Mouse (Mus musculus): ENCODE results near the gene Ebi3. TPM values are rescaled to one million over a fixed set of nuclear protein-coding genes. Genes with fewer than 3 reads are reported as not detected.

Ebi3 gene
- polyA plus RNA-seq, 1 experiment, result 24.5 TPM

- DNase-seq, result no peak
- Histone ChIP-seq H3K27ac (ENCODE audit: control insufficient read depth, insufficient read depth, low read length) (no peak overlapping the region), H3K27me3 (ENCODE audit: control insufficient read depth, insufficient read depth, low read length) (no peaks in the 10 kb centered on the region), H3K36me3 (ENCODE audit: control insufficient read depth, insufficient read depth, low read length) (no peaks in the 10 kb centered on the region), H3K4me3 (ENCODE audit: control insufficient read depth, insufficient read depth, low read length) (no peak overlapping the region), H3K4me1 (replicated peaks; ENCODE audit: control insufficient read depth, insufficient read depth, low read length) (peaks cover 10% of the 10 kb centered on the region)
- TF ChIP-seq POLR2A (IDR thresholded peaks at IDR 0.05; ENCODE audit: control insufficient read depth, extremely low read depth, insufficient read depth, low read length, poor library complexity), result no peak
- TF ChIP-seq CTCF (IDR thresholded peaks at IDR 0.05; ENCODE audit: borderline replicate concordance, control insufficient read depth, extremely low read depth, insufficient read depth, low read length, poor library complexity), result no peak
- 85% methylated on average over 13 of the region's 13 CpGs for WGBS
Observed at GRCm38 (mm10) chr17:55957726-55958583, 5.5 kb downstream of the Ebi3 start.

GRCm38 (mm10) chr17:55958584-55958886, 6.1 kb downstream of the Ebi3 start:
- DNase-seq, result no peak
- Histone ChIP-seq H3K27me3 (ENCODE audit: control insufficient read depth, insufficient read depth, low read length) (no peaks in the 10 kb centered on the region), H3K27ac (ENCODE audit: control insufficient read depth, insufficient read depth, low read length) (no peak overlapping the region), H3K4me1 (replicated peaks; ENCODE audit: control insufficient read depth, insufficient read depth, low read length) (peaks cover 10% of the 10 kb centered on the region), H3K4me3 (ENCODE audit: control insufficient read depth, insufficient read depth, low read length) (no peak overlapping the region), H3K36me3 (ENCODE audit: control insufficient read depth, insufficient read depth, low read length) (no peaks in the 10 kb centered on the region)
- 44% methylated on average over 2 of the region's 2 CpGs for WGBS
- TF ChIP-seq POLR2A (IDR thresholded peaks at IDR 0.05; ENCODE audit: control insufficient read depth, extremely low read depth, insufficient read depth, low read length, poor library complexity), result no peak
- TF ChIP-seq CTCF (IDR thresholded peaks at IDR 0.05; ENCODE audit: borderline replicate concordance, control insufficient read depth, extremely low read depth, insufficient read depth, low read length, poor library complexity), result no peak

GRCm38 (mm10) chr17:55958918-55959728, 6.7 kb downstream of the Ebi3 start, which contains the start of gene Yju2:
Gene Yju2, plus strand, starts transcription at chr17:55959099.
- DNase-seq, result peak; percentile 90
- Histone ChIP-seq H3K4me1 (replicated peaks; ENCODE audit: control insufficient read depth, insufficient read depth, low read length) (peaks cover 10% of the 10 kb centered on the region), H3K27me3 (ENCODE audit: control insufficient read depth, insufficient read depth, low read length) (no peaks in the 10 kb centered on the region), H3K36me3 (ENCODE audit: control insufficient read depth, insufficient read depth, low read length) (no peaks in the 10 kb centered on the region; the same call in 1 of the 2 replicates), H3K27ac (ENCODE audit: control insufficient read depth, insufficient read depth, low read length) (peak within 1 kb of the TSS; percentile 92), H3K4me3 (ENCODE audit: control insufficient read depth, insufficient read depth, low read length) (peak within 1 kb of the TSS; percentile 92)
- TF ChIP-seq POLR2A (IDR thresholded peaks at IDR 0.05; ENCODE audit: control insufficient read depth, extremely low read depth, insufficient read depth, low read length, poor library complexity) (peak; percentile 74), CTCF (IDR thresholded peaks at IDR 0.05; ENCODE audit: borderline replicate concordance, control insufficient read depth, extremely low read depth, insufficient read depth, low read length, poor library complexity) (0 out of 2 replicates have a peak, but pooled peaks have one; percentile 26)
- WGBS, result under 1% methylated on average over 46 of the region's 46 CpGs

- DNase-seq, result no peak
- H3K27ac ChIP-seq (ENCODE audit: control insufficient read depth, insufficient read depth, low read length), result peak overlapping the region; percentile 16; the same call in 1 of the 2 replicates
- H3K4me1 ChIP-seq (replicated peaks; ENCODE audit: control insufficient read depth, insufficient read depth, low read length), result peaks cover 10% of the 10 kb centered on the region
- no peak for TF ChIP-seq POLR2A (IDR thresholded peaks at IDR 0.05; ENCODE audit: control insufficient read depth, extremely low read depth, insufficient read depth, low read length, poor library complexity)
- TF ChIP-seq CTCF (IDR thresholded peaks at IDR 0.05; ENCODE audit: borderline replicate concordance, control insufficient read depth, extremely low read depth, insufficient read depth, low read length, poor library complexity), result no peak
- peaks cover 8% of the 10 kb centered on the region for H3K36me3 ChIP-seq (ENCODE audit: control insufficient read depth, insufficient read depth, low read length)
- H3K4me3 ChIP-seq (ENCODE audit: control insufficient read depth, insufficient read depth, low read length), result peak overlapping the region; percentile 5; the same call in 1 of the 2 replicates
- WGBS, result 81% methylated on average over 10 of the region's 10 CpGs
- no peaks in the 10 kb centered on the region for H3K27me3 ChIP-seq (ENCODE audit: control insufficient read depth, insufficient read depth, low read length)
Observed at GRCm38 (mm10) chr17:55959946-55960740, 7.7 kb downstream of the Ebi3 start.

- Histone ChIP-seq H3K36me3 (ENCODE audit: control insufficient read depth, insufficient read depth, low read length) (peaks cover 10% of the 10 kb centered on the region), H3K4me1 (replicated peaks; ENCODE audit: control insufficient read depth, insufficient read depth, low read length) (peaks cover 10% of the 10 kb centered on the region), H3K27ac (ENCODE audit: control insufficient read depth, insufficient read depth, low read length) (no peak overlapping the region), H3K27me3 (ENCODE audit: control insufficient read depth, insufficient read depth, low read length) (no peaks in the 10 kb centered on the region), H3K4me3 (ENCODE audit: control insufficient read depth, insufficient read depth, low read length) (no peak overlapping the region)
- no peak for DNase-seq
- TF ChIP-seq CTCF (IDR thresholded peaks at IDR 0.05; ENCODE audit: borderline replicate concordance, control insufficient read depth, extremely low read depth, insufficient read depth, low read length, poor library complexity) (no peak), POLR2A (IDR thresholded peaks at IDR 0.05; ENCODE audit: control insufficient read depth, extremely low read depth, insufficient read depth, low read length, poor library complexity) (no peak)
Observed at GRCm38 (mm10) chr17:55960791-55961190, 8.4 kb downstream of the Ebi3 start.

GRCm38 (mm10) chr17:55961631-55962030, 9.2 kb downstream of the Ebi3 start:
- no peaks in the 10 kb centered on the region for H3K27me3 ChIP-seq (ENCODE audit: control insufficient read depth, insufficient read depth, low read length)
- TF ChIP-seq CTCF (IDR thresholded peaks at IDR 0.05; ENCODE audit: borderline replicate concordance, control insufficient read depth, extremely low read depth, insufficient read depth, low read length, poor library complexity) (no peak), POLR2A (IDR thresholded peaks at IDR 0.05; ENCODE audit: control insufficient read depth, extremely low read depth, insufficient read depth, low read length, poor library complexity) (no peak)
- no peak overlapping the region for H3K4me3 ChIP-seq (ENCODE audit: control insufficient read depth, insufficient read depth, low read length)
- H3K27ac ChIP-seq (ENCODE audit: control insufficient read depth, insufficient read depth, low read length), result no peak overlapping the region
- DNase-seq, result no peak
- 93% methylated on average over 7 of the region's 7 CpGs for WGBS
- peaks cover 11% of the 10 kb centered on the region for H3K36me3 ChIP-seq (ENCODE audit: control insufficient read depth, insufficient read depth, low read length)
- peaks cover 10% of the 10 kb centered on the region for H3K4me1 ChIP-seq (replicated peaks; ENCODE audit: control insufficient read depth, insufficient read depth, low read length)

Measured in thymus, adult 2 months (tissue).